Mouse (Mus musculus) adrenal gland, adult (tissue): ENCODE measurements at regions not wholly inside any gene's neighbourhood (a gene's known extent, or its start where the extent isn't known, plus 50 kb on each side); places are given as distances from the start of the nearest gene placed in this dataset.
A peak's percentile ranks its signal among the peaks of the same experiment; 100 is the strongest.
"Not testable (repeated sequence)": the region's sequence is repeated elsewhere in the genome, so short reads cannot be mapped to it uniquely, and the experiment has no call there.

ENCODE experiments used
- DNase-seq, 2 experiments: peaks; one replicate each; pipeline ENCODE4 v3.0.0; 2022 to 2023; ENCODE audit warnings: low spot score in 1 of 2; ENCODE audit not compliant: inconsistent age in 2 of 2

GRCm38 (mm10) chr2:71597956-71598355 is 51.4 kb upstream of the Dlx2 start:
- DNase-seq = peak in 1 of 2 experiments; percentile 50

- DNase-seq = no peak
These were observed 51.8 kb upstream of the Dlx2 start for GRCm38 (mm10) chr2:71598368-71598767.

- DNase-seq = peak; percentile 76 to 93
These were observed 52.2 kb upstream of the Dlx2 start for GRCm38 (mm10) chr2:71598778-71599177.

DNA sequence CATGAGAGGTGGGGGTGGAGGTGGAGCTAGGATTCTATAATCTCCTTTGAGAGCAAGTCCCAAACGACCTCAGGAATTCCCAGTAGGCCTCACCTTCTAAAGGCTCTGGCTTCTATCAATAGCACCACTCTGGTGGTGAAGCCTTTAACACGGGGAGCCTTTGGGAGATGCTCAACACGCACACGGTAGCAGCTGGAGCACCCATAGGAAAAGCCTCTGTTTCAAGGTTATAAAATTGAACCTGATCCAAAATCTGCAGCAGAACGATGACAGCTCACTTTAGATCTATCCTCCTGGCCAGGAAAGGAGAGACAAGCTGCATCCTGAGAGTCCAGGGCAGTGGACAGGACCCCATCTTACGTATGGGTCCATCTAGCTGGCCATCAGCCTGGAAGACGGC is 53.7 kb upstream of the Dlx2 start:
- DNase-seq = peak in 1 of 2 experiments; percentile 46

DNA sequence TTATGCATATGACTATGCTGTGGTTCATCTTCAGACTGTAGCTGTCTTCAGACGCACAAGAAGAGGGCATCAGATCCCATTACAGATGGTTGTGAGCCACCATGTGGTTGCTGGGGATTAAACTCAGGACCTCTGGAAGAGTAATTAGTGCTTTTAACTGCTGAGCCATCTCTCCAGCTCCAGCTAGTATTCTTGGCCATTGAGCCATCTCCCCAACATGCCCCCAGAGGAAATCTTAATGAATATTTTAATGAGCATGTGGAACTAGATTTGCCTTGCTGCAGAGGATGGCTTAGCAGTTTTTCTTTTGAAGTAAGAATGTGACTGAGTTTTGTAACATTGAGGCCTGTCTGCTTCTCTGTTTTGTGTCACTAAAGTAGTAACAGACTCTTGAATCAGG is 54.4 kb upstream of the Dlx2 start:
- DNase-seq = no peak

DNA sequence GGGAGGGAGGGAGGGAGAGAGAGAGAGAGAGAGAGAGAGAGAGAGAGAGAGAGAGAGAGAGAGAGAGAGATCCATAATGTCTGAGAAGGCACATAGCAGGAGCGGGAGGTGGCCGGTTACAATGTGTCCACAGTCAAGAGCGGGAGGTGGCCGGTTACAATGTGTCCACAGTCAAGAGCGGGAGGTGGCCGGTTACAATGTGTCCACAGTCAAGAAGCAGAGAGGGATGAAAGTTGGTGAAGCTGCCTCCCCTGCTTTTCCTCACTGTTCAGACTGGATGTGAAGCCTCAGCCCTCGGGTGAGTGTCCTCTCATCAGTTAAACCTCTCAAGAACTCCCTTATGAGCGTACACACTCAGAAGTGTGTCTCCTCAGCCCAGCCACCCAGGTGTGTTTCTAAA is 57.2 kb upstream of the Dlx2 start:
- DNase-seq = not testable (repeated sequence)

GRCm38 (mm10) chr2:71605606-71606005 is 59.1 kb upstream of the Dlx2 start:
- no peak for DNase-seq

DNA sequence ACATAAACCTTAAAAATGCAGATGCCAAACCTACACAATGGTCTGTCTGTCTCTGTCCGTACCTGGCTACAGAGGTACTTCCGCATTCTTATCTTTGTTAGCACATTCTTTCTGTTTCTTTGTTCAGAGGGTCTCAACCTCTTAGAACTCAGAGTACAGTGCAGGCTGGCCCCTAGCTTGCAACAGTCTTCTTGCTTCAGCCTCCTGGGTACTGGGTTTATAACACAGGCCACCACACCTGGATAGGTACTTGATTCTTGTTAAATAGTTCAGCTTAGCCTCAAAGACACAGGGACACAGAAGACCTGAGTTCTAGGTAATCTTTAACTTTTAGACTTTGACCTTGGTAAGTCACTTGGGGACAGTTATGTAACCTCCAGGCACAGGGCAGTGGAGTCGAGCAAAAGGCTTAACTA is 60.5 kb upstream of the Dlx2 start:
- DNase-seq = no peak

GRCm38 (mm10) chr2:71613216-71613615 is 66.7 kb upstream of the Dlx2 start:
- DNase-seq = no peak

- DNase-seq = peak in 1 of 2 experiments; percentile 44
These were observed 70.0 kb upstream of the Dlx2 start for GRCm38 (mm10) chr2:71616526-71616925.

GRCm38 (mm10) chr2:71621458-71621857 is 74.9 kb upstream of the Dlx2 start:
- DNase-seq = no peak

- peak in 1 of 2 experiments; percentile 44 for DNase-seq
These were observed 76.1 kb upstream of the Dlx2 start for GRCm38 (mm10) chr2:71622532-71623099.

- DNase-seq = no peak
These were observed 76.6 kb upstream of the Dlx2 start for GRCm38 (mm10) chr2:71623134-71623533.

GRCm38 (mm10) chr2:71625298-71625902 is 78.8 kb upstream of the Dlx2 start:
- no peak for DNase-seq

- DNase-seq = no peak
These were observed 79.8 kb upstream of the Dlx2 start for GRCm38 (mm10) chr2:71626404-71626803.

DNA sequence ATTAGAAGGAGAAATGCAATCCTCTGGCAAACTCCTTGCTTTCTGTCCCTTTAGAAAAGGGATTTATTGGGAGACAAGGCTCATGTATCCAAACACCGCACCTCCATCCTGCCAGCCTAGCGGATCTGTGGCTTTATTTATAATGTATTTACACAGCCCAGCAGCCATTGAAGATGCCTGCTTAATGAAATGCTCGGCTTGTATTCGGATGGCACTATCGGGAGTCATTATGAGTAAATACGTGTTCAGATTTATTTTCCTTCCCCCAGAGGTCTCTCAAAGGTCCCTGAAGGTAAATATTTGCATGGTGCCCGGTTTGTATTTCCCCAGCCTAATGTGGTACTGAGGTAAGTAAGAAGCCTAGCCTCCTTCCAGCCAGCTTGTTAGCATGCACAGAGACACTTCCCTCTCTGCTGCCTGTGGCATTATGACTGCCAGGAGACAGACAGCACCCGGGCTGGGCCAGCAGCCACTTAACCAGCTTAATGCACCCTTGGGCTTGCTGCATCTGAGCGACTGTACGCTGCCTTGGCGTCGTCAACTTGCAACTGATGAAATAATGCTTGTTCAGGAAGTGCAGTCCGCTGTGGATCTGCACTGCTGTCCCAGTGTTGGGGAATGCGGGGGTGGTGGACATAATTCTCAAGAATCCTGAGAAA is 80.7 kb upstream of the Dlx2 start:
- DNase-seq = no peak

DNA sequence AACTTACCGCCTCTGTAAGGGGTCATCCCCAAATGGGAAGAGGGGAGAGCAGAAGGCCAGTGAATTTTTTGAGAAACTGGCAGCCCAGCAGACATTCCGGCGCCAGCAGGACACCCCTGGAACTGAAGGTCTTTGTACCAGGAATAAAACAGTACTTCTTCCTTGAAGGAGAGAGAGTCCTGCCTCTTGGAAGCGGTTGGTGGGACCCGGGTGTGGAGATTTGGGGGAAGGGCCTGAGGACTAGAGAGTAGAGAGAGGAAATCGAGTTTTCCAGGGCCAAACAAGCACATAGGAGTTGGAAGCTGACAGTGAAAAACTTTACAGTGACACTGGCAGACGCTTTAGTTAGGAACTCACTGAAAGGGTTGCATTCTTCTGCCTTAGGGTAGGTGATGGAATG is 82.3 kb upstream of the Dlx2 start:
- DNase-seq = no peak

DNA sequence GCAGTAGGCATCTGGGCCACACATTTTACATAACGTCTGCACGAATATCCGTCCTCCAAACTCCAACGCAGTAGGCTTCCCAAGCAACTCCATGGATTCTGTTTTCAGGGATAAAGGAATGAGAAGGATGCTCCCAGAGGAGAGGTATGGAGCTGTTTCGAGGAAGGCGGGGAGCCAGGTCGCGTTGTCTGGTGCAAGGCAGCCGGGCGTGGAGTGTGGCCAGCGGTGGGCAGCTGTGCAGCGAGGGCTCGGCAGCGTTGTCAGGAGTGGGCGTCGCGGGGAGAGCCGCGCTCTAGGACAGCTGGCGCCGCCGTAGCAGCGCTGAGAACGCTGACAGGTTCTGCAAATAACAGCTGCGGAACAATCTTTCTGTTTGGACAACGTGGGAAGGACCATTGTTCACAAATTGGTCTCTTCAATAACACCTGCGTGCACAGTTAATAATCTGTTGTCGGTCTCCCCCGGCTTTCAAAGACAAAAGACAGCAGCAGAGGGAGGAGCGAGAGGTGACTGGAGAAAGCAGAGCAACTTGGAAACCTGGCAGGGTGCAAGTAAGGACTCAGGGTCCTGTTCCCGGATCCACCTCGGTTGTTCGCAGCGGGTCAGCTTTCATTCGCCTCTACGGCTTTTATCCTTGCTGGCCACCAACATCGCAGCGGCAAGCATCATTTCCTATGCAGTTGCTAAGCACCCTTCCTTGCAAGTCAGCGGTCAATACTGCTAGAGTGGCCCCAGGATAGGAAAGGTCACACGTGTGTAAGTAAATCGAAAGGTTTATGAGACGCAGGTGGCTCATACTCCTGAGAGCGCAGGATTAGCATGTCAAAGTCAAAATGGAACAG is 83.0 kb upstream of the Dlx2 start:
- peak in 1 of 2 experiments; percentile 60 for DNase-seq

- DNase-seq = no peak
These were observed 83.5 kb upstream of the Dlx2 start for GRCm38 (mm10) chr2:71630143-71630463.

- no peak for DNase-seq
These were observed 86.9 kb upstream of the Dlx2 start for GRCm38 (mm10) chr2:71633471-71633870.

DNA sequence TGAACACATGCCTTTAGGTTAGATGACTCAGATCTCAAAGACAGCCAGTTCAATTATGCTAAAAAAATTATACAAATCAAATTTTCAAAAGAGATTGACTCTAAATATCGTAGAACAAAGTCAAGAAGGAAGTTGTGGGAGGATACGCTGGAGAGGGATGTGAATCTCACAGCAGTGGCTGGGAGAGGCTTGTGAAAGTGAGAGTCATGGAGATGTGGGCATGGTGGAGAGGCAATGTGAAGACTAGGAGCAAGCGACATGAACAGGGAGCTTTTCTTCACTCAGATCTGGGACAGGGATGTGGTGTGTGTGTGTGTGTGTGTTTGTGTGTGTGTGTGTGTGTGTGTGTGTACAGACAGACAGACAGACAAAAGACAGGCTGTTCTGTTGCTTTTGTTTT is 87.9 kb upstream of the Dlx2 start:
- no peak for DNase-seq

GRCm38 (mm10) chr2:71636134-71636533 is 89.6 kb upstream of the Dlx2 start:
- DNase-seq = no peak
